Mouse (Mus musculus) stomach, embryonic 14.5 days (tissue): ENCODE results near the gene Cdkn2d. TPM values are rescaled to one million over a fixed set of nuclear protein-coding genes. Genes with fewer than 3 reads are reported as not detected.

Experiments used
- ATAC-seq: fragments of 200-750 bp; cut with Nextera tagmentation; 2 replicates; pipeline ENCODE4 v1.8.0; 2017; ENCODE audit warnings: low read depth, moderate TSS enrichment; ENCODE audit not compliant: insufficient number of reproducible peaks, insufficient read depth, low FRiP score
- H3K27ac ChIP-seq: fragments of 300-500 bp; sonication (generic); 2 replicates; pipeline ENCODE4 v1.5.1; 2014; ENCODE audit warnings: mild to moderate bottlenecking, low read length, moderate library complexity, mixed read lengths
- H3K27me3 ChIP-seq: fragments of 300-500 bp; sonication (generic); 2 replicates; pipeline ENCODE4 v1.6.1; 2014; ENCODE audit warnings: low read length, control low read depth, mixed read lengths; ENCODE audit not compliant: control insufficient read depth, insufficient read depth
- H3K36me3 ChIP-seq: fragments of 300-500 bp; sonication (generic); 2 replicates; pipeline ENCODE4 v1.6.1; 2014; ENCODE audit warnings: mild to moderate bottlenecking, control low read depth, low read length, moderate library complexity, mixed read lengths; ENCODE audit not compliant: control insufficient read depth, insufficient read depth
- H3K4me1 ChIP-seq: fragments of 300-500 bp; sonication (generic); 2 replicates; pipeline ENCODE4 v1.6.1; 2014; ENCODE audit warnings: low read length, control low read depth, mixed read lengths; ENCODE audit not compliant: control insufficient read depth, insufficient read depth
- H3K4me2 ChIP-seq: fragments of 300-500 bp; sonication (generic); replicated peaks from 2 replicates; pipeline ENCODE4 v1.6.1; 2014; ENCODE audit warnings: low read depth, low read length, control low read depth
- H3K4me3 ChIP-seq: fragments of 300-500 bp; sonication (generic); 2 replicates; pipeline ENCODE4 v1.5.1; 2014; ENCODE audit warnings: low read depth, low read length, control low read depth
- H3K9ac ChIP-seq: fragments of 300-500 bp; sonication (generic); replicated peaks from 2 replicates; pipeline ENCODE4 v1.6.1; 2014; ENCODE audit warnings: low read depth, mild to moderate bottlenecking, control low read depth, low read length, moderate library complexity, mixed read lengths
- H3K9me3 ChIP-seq: fragments of 300-500 bp; sonication (generic); 2 replicates; pipeline ENCODE4 v1.6.1; 2016; ENCODE audit warnings: low read depth, low read length, control low read depth; ENCODE audit not compliant: control insufficient read depth
- WGBS: fragments of 180-500 bp; shearing (Covaris S2); extraction: QIAGEN DNeasy Blood & Tissue Kit; methylation state at CpG from one replicate; pipeline ENCODE4 v1.1.7; 2014; 5-methylcytosine and 5-hydroxymethylcytosine counted together
- polyA plus RNA-seq: library from polyadenylated mRNA; unstranded; fragments of >200 nt; fragmentation: Nextera tagmentation; extraction: Ambion mirVana; gene quantifications from 2 replicates; pipeline ENCODE4 v1.2.1, GENCODE M21; 2014

The Cdkn2d gene
- 47.4 and 48.5 TPM in 2 replicates for polyA plus RNA-seq

DNA sequence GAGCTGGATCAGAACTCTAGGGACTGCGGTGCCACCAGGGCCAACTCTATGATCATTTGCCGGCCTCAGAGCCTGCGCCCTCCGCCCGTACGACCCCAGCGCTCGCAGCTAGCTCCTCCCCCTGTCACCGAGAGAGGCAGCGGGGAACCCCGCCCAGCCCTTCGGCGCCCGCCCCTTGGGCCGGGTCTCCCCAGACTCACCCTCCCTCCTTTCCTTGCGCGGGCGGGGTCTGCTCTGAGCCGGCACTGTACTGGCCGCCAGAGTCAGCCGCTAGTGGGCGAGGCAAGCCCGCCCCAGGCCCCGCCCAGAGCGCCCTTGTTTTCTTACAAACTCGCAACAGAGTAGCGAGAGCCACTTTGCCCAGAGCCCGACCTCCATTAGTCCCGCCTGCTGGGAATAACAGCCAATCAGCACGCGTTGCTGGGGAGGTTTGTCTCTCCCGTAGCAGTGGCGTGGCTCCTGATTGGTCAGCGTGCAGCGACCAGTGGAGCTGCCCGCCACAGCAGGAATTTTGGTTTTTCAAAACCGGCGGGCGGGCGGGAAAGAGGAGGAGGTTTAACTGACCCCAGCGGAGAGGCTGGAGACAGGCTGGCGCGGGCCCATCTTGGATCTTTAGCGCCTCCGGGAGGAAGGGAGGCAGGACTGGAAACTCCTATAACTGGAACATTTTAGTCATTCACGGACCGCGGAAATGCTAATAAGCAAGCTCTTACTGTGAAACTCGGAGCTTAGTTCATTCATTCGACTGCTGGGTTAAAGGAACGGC, at the start of gene Cdkn2d:
TSS of gene Cdkn2d (minus strand) at position 386 of the 766 bp plus-strand sequence.
- Histone ChIP-seq H3K9ac (peak within 1 kb of the TSS; percentile 60), H3K36me3 (peaks cover 3% of the 10 kb centered on the region; the same call in 1 of the 2 replicates), H3K4me1 (peaks cover 20% of the 10 kb centered on the region), H3K27me3 (no peaks in the 10 kb centered on the region), H3K27ac (peak within 1 kb of the TSS; percentile 88), H3K4me3 (peak within 1 kb of the TSS; percentile 69), H3K4me2 (peak within 1 kb of the TSS; percentile 61), H3K9me3 (no peaks in the 10 kb centered on the region)
- ATAC-seq: peak; percentile 96
- WGBS: under 1% methylated on average over 51 of the region's 51 CpGs

- no peak overlapping the region for H3K4me3 ChIP-seq
- no peak overlapping the region for H3K4me2 ChIP-seq
- no peaks in the 10 kb centered on the region for H3K27me3 ChIP-seq
- H3K9ac ChIP-seq: no peak overlapping the region
- no peak overlapping the region for H3K27ac ChIP-seq
- WGBS: 60% methylated on average over 4 of the region's 4 CpGs
- H3K9me3 ChIP-seq: no peaks in the 10 kb centered on the region
- no peaks in the 10 kb centered on the region for H3K4me1 ChIP-seq
- peak; percentile 47; the same call in 1 of the 2 replicates for ATAC-seq
- peaks cover 39% of the 10 kb centered on the region for H3K36me3 ChIP-seq
Observed at GRCm38 (mm10) chr9:21340411-21340810, 49.2 kb upstream of the Cdkn2d start.

- Histone ChIP-seq H3K36me3 (peaks cover 21% of the 10 kb centered on the region), H3K9me3 (no peaks in the 10 kb centered on the region), H3K4me3 (peak overlapping the region; percentile 37), H3K4me1 (no peaks in the 10 kb centered on the region), H3K27me3 (no peaks in the 10 kb centered on the region), H3K9ac (peak overlapping the region; percentile 36), H3K27ac (peak overlapping the region; percentile 79), H3K4me2 (peak overlapping the region; percentile 32)
- peak; percentile 93 for ATAC-seq
- WGBS: 21% methylated on average over 20 of the region's 20 CpGs
Observed at GRCm38 (mm10) chr9:21337652-21338051, 46.4 kb upstream of the Cdkn2d start.

- Histone ChIP-seq H3K4me2 (no peak overlapping the region), H3K27me3 (no peaks in the 10 kb centered on the region), H3K9ac (no peak overlapping the region), H3K9me3 (no peaks in the 10 kb centered on the region), H3K4me3 (no peak overlapping the region), H3K36me3 (peaks cover 9% of the 10 kb centered on the region), H3K27ac (no peak overlapping the region), H3K4me1 (no peaks in the 10 kb centered on the region)
- no peak for ATAC-seq
- 77% methylated on average over 8 of the region's 8 CpGs for WGBS
Observed at GRCm38 (mm10) chr9:21336491-21336890, 45.3 kb upstream of the Cdkn2d start.

DNA sequence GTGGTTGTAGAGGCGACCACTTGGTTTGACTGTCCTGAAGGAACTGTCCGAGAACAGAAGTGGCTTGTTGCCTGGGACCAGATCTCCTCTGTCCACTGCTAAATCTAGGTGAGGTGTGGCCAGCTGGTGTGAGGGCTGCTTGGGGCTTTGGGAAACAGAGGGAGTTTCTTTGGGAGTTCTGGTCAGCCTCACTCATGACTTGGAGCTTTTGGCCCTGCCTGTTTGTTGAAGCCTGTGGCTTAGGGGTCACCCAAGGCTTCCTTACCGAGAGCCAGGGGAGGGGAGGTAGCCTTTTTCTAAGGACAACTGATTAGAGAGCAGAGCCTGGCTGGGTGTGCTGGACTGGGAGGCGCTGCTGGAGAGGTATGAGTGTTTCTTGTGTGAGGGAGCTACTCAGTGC, 44.2 kb upstream of the Cdkn2d start:
- H3K27me3 ChIP-seq: no peaks in the 10 kb centered on the region
- ATAC-seq: no peak
- peaks cover 4% of the 10 kb centered on the region; the same call in 1 of the 2 replicates for H3K36me3 ChIP-seq
- H3K9me3 ChIP-seq: no peaks in the 10 kb centered on the region
- 79% methylated on average over 4 of the region's 4 CpGs for WGBS
- H3K9ac ChIP-seq: no peak overlapping the region
- no peak overlapping the region for H3K4me3 ChIP-seq
- H3K27ac ChIP-seq: no peak overlapping the region
- H3K4me1 ChIP-seq: no peaks in the 10 kb centered on the region
- no peak overlapping the region for H3K4me2 ChIP-seq

GRCm38 (mm10) chr9:21334747-21335146, 43.5 kb upstream of the Cdkn2d start:
- Histone ChIP-seq H3K9ac (no peak overlapping the region), H3K4me2 (no peak overlapping the region), H3K27ac (no peak overlapping the region), H3K27me3 (no peaks in the 10 kb centered on the region), H3K4me1 (0 out of 2 replicates have a peak, but pooled peaks cover 4% of the 10 kb centered on the region), H3K36me3 (no peaks in the 10 kb centered on the region; the same call in 1 of the 2 replicates), H3K4me3 (no peak overlapping the region), H3K9me3 (no peaks in the 10 kb centered on the region)
- no peak for ATAC-seq

DNA sequence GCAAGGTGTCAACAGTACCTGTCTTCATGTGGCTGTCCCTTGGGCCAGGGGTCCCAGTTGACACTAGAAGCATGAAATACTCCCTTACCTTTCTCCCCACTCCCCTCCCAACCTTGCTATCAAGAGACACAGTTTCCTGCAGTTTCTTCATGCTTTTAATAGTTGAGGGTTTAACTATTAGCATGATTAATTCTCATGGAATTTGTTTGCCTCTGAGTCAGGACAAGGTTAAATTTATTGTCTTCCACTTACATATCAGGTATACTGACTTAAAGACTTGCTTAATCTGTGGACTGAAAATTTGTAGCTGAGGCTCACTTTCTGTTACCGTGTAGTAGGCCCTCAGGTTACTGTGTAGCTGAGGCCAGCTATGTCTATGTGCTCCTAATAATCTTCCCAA, 42.3 kb upstream of the Cdkn2d start:
- Histone ChIP-seq H3K4me2 (no peak overlapping the region), H3K27me3 (no peaks in the 10 kb centered on the region), H3K27ac (no peak overlapping the region), H3K4me1 (0 out of 2 replicates have a peak, but pooled peaks cover 4% of the 10 kb centered on the region), H3K9ac (no peak overlapping the region), H3K36me3 (no peaks in the 10 kb centered on the region), H3K4me3 (no peak overlapping the region), H3K9me3 (no peaks in the 10 kb centered on the region)
- 57% methylated on average over 1 of the region's 1 CpGs for WGBS
- ATAC-seq: no peak

- no peak overlapping the region for H3K4me2 ChIP-seq
- ATAC-seq: no peak
- no peak overlapping the region for H3K9ac ChIP-seq
- 0 out of 2 replicates have a peak, but pooled peaks cover 4% of the 10 kb centered on the region for H3K4me1 ChIP-seq
- no peaks in the 10 kb centered on the region for H3K27me3 ChIP-seq
- H3K36me3 ChIP-seq: no peaks in the 10 kb centered on the region
- H3K4me3 ChIP-seq: no peak overlapping the region
- 49% methylated on average over 9 of the region's 9 CpGs for WGBS
- H3K9me3 ChIP-seq: no peaks in the 10 kb centered on the region
- H3K27ac ChIP-seq: no peak overlapping the region
Observed at GRCm38 (mm10) chr9:21332161-21333061, 41.2 kb upstream of the Cdkn2d start.
